Mouse (Mus musculus) right cerebral cortex, adult 18-20 months (tissue): ENCODE measurements around the gene Snrnp70.
A peak's percentile ranks its signal among the peaks of the same experiment; 100 is the strongest.

Experiments used
- DNase-seq: peaks from one replicate; pipeline ENCODE4 v3.0.0; 2022; ENCODE audit warnings: mixed read lengths

Snrnp70 gene

GRCm38 (mm10) chr7:45333431-45333982, 62.0 kb downstream of the Snrnp70 start, which contains the start of gene Trpm4:
Gene Trpm4, minus strand, starts transcription at chr7:45333780.
- DNase-seq: peak; percentile 73

GRCm38 (mm10) chr7:45332685-45333425, 62.7 kb downstream of the Snrnp70 start:
- no peak for DNase-seq

GRCm38 (mm10) chr7:45331502-45331901, 64.0 kb downstream of the Snrnp70 start:
- no peak for DNase-seq

GRCm38 (mm10) chr7:45328841-45329475, 66.6 kb downstream of the Snrnp70 start:
- no peak for DNase-seq
